Mouse (Mus musculus): Measurements from ENCODE around the gene Ube2z. TPM values are rescaled to one million over a fixed set of nuclear protein-coding genes. Genes with fewer than 3 reads are reported as not detected.
"Not testable (repeated sequence)": the region's sequence is repeated elsewhere in the genome, so short reads cannot be mapped to it uniquely, and the experiment has no call there.

Ube2z gene
- 54.9 and 56.2 TPM in 2 replicates for total RNA-seq (2014; rRNA removed)
- polyA plus RNA-seq (2015; fragmentation: Nextera tagmentation; extraction: Ambion mirVana) = 29.4 and 35.4 TPM in 2 replicates

- H3K4me3 ChIP-seq (ENCODE audit: low read depth, low read length) = peak within 1 kb of the TSS; percentile 94
- peak; percentile 97 for DNase-seq
- peak; percentile 99 for ATAC-seq
- peak within 1 kb of the TSS; percentile 80 for H3K4me2 ChIP-seq (ENCODE audit: low read depth)
- no peaks in the 10 kb centered on the region for H3K27me3 ChIP-seq (ENCODE audit: insufficient read depth, low read length)
- H3K4me1 ChIP-seq (ENCODE audit: insufficient read depth) = peaks cover 9% of the 10 kb centered on the region; the same call in 1 of the 2 replicates
- TF ChIP-seq CTCF (IDR thresholded peaks at IDR 0.05; ENCODE audit: low read depth) = peak; percentile 46
- H3K36me3 ChIP-seq (ENCODE audit: insufficient read depth) = peaks cover 7% of the 10 kb centered on the region
- 5% methylated on average over 42 of the region's 50 CpGs for WGBS
- peak within 1 kb of the TSS; percentile 86 for H3K27ac ChIP-seq (ENCODE audit: low read depth, low read length)
- peak within 1 kb of the TSS; percentile 89 for H3K9ac ChIP-seq
- H3K9me3 ChIP-seq (ENCODE audit: low read length) = no peaks in the 10 kb centered on the region
These were observed at the start of gene Ube2z for GRCm38 (mm10) chr11:96065215-96065911. Ube2z (minus strand) TSS chr11:96065388.

GRCm38 (mm10) chr11:96114077-96114476, 48.9 kb upstream of the Ube2z start:
- ATAC-seq = no peak
- 62% methylated on average over 2 of the region's 2 CpGs for WGBS
- no peaks in the 10 kb centered on the region for H3K27me3 ChIP-seq (ENCODE audit: insufficient read depth, low read length)
- no peak overlapping the region for H3K27ac ChIP-seq (ENCODE audit: low read depth, low read length)
- H3K9ac ChIP-seq = no peak overlapping the region
- no peaks in the 10 kb centered on the region for H3K4me1 ChIP-seq (ENCODE audit: insufficient read depth)
- H3K36me3 ChIP-seq (ENCODE audit: insufficient read depth) = no peaks in the 10 kb centered on the region
- TF ChIP-seq CTCF (IDR thresholded peaks at IDR 0.05; ENCODE audit: low read depth) = no peak
- no peak overlapping the region for H3K4me2 ChIP-seq (ENCODE audit: low read depth)
- no peaks in the 10 kb centered on the region for H3K9me3 ChIP-seq (ENCODE audit: low read length)
- H3K4me3 ChIP-seq (ENCODE audit: low read depth, low read length) = no peak overlapping the region
- no peak for DNase-seq

GRCm38 (mm10) chr11:96111751-96112150, 46.6 kb upstream of the Ube2z start, which contains the start of gene Calcoco2:
Calcoco2 (minus strand) TSS chr11:96111964.
- Histone ChIP-seq H3K4me2 (ENCODE audit: low read depth) (no peak within 1 kb of the TSS), H3K9ac (no peak within 1 kb of the TSS), H3K27ac (ENCODE audit: low read depth, low read length) (no peak within 1 kb of the TSS), H3K4me3 (ENCODE audit: low read depth, low read length) (no peak within 1 kb of the TSS), H3K9me3 (ENCODE audit: low read length) (no peaks in the 10 kb centered on the region), H3K27me3 (ENCODE audit: insufficient read depth, low read length) (no peaks in the 10 kb centered on the region), H3K36me3 (ENCODE audit: insufficient read depth) (no peaks in the 10 kb centered on the region), H3K4me1 (ENCODE audit: insufficient read depth) (no peaks in the 10 kb centered on the region)
- DNase-seq = no peak
- 46% methylated on average over 14 of the region's 14 CpGs for WGBS
- no peak for TF ChIP-seq CTCF (IDR thresholded peaks at IDR 0.05; ENCODE audit: low read depth)
- ATAC-seq = no peak

- H3K36me3 ChIP-seq (ENCODE audit: insufficient read depth); DNase-seq; H3K27me3 ChIP-seq (ENCODE audit: insufficient read depth, low read length); H3K4me1 ChIP-seq (ENCODE audit: insufficient read depth); H3K4me2 ChIP-seq (ENCODE audit: low read depth); H3K27ac ChIP-seq (ENCODE audit: low read depth, low read length); H3K4me3 ChIP-seq (ENCODE audit: low read depth, low read length); H3K9me3 ChIP-seq (ENCODE audit: low read length); H3K9ac ChIP-seq; ATAC-seq: not testable (repeated sequence)
- WGBS = 63% methylated on average over 2 of the region's 2 CpGs
These were observed 45.8 kb upstream of the Ube2z start for GRCm38 (mm10) chr11:96110950-96111349.

DNA sequence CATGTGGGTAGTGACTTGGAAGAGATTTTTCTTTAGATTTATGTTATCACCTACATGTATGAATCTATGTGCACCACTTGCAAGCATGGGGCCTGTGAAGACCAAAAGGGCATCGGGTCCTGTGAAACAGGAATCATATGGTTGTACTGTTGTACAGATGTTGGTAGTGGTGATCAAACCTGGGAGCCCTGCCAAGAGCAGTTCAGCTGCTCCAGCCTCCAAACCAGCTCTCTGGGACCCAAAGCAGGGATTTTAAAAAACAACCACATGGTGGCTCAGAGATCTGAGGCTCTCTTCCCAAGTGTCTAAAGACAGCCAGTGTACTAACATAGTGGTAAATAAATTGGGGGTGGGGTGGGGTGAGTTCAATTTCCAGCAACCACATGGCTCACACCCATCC, 43.2 kb upstream of the Ube2z start:
- Histone ChIP-seq H3K27ac (ENCODE audit: low read depth, low read length) (no peak overlapping the region), H3K4me3 (ENCODE audit: low read depth, low read length) (no peak overlapping the region), H3K9me3 (ENCODE audit: low read length) (no peaks in the 10 kb centered on the region), H3K4me1 (ENCODE audit: insufficient read depth) (no peaks in the 10 kb centered on the region), H3K9ac (no peak overlapping the region), H3K4me2 (ENCODE audit: low read depth) (no peak overlapping the region), H3K27me3 (ENCODE audit: insufficient read depth, low read length) (no peaks in the 10 kb centered on the region), H3K36me3 (ENCODE audit: insufficient read depth) (no peaks in the 10 kb centered on the region)
- TF ChIP-seq CTCF (IDR thresholded peaks at IDR 0.05; ENCODE audit: low read depth) = no peak
- DNase-seq (no peak), ATAC-seq (no peak)
- 79% methylated on average over 1 of the region's 1 CpGs for WGBS

DNA sequence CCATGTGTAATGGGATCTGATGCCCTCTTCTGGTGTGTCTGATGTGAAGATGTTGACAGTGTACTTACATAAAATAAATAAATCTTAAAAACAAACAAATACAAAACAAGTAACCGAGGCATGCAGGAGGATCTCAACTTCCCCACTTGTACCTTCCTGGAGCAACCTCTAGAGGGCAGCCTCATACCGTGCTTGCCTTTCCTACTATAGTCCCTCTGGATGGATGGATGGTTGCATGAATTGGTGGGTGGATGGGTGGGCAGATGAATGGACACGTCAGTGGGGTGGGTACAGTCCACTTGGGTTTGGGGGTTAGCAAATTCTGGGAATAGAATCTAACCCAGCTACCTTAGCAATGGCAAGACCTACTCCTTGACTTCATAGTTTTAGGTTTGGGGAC, 28.2 kb upstream of the Ube2z start:
- no peaks in the 10 kb centered on the region for H3K9me3 ChIP-seq (ENCODE audit: low read length)
- TF ChIP-seq CTCF (IDR thresholded peaks at IDR 0.05; ENCODE audit: low read depth) = peak; percentile 81
- no peaks in the 10 kb centered on the region for H3K27me3 ChIP-seq (ENCODE audit: insufficient read depth, low read length)
- H3K9ac ChIP-seq = no peak overlapping the region
- H3K36me3 ChIP-seq (ENCODE audit: insufficient read depth) = no peaks in the 10 kb centered on the region
- no peaks in the 10 kb centered on the region for H3K4me1 ChIP-seq (ENCODE audit: insufficient read depth)
- WGBS = 10% methylated on average over 3 of the region's 3 CpGs
- DNase-seq = peak; percentile 27
- no peak overlapping the region for H3K27ac ChIP-seq (ENCODE audit: low read depth, low read length)
- H3K4me2 ChIP-seq (ENCODE audit: low read depth) = no peak overlapping the region
- no peak overlapping the region for H3K4me3 ChIP-seq (ENCODE audit: low read depth, low read length)
- no peak for ATAC-seq

GRCm38 (mm10) chr11:96092674-96093291, 27.6 kb upstream of the Ube2z start:
- Histone ChIP-seq H3K27me3 (ENCODE audit: insufficient read depth, low read length) (no peaks in the 10 kb centered on the region), H3K4me3 (ENCODE audit: low read depth, low read length) (no peak overlapping the region), H3K4me2 (ENCODE audit: low read depth) (no peak overlapping the region), H3K9me3 (ENCODE audit: low read length) (0 out of 2 replicates have a peak, but pooled peaks cover 3% of the 10 kb centered on the region), H3K9ac (no peak overlapping the region), H3K4me1 (ENCODE audit: insufficient read depth) (no peaks in the 10 kb centered on the region), H3K27ac (ENCODE audit: low read depth, low read length) (no peak overlapping the region), H3K36me3 (ENCODE audit: insufficient read depth) (no peaks in the 10 kb centered on the region)
- DNase-seq (no peak), ATAC-seq (no peak)
- TF ChIP-seq CTCF (IDR thresholded peaks at IDR 0.05; ENCODE audit: low read depth) = no peak
- WGBS = 30% methylated on average over 7 of the region's 7 CpGs
